Mouse (Mus musculus): ENCODE measurements around the gene Hist1h4b. TPM values are rescaled to one million over a fixed set of nuclear protein-coding genes. Genes with fewer than 3 reads are reported as not detected.

The Hist1h4b gene
- total RNA-seq, 2 experiments from 2014 or later, result 436 to 510 TPM

GRCm38 (mm10) chr13:23799405-23799804 lies 42.6 kb downstream of the Hist1h4b start:
- no peak for DNase-seq (ENCODE audit: low spot score in 2 of 2)

- no peak for DNase-seq (ENCODE audit: low spot score in 2 of 2)
Observed at GRCm38 (mm10) chr13:23804532-23804931, 47.7 kb downstream of the Hist1h4b start.

GRCm38 (mm10) chr13:23806422-23807052 lies 49.7 kb downstream of the Hist1h4b start, which contains the start of gene Slc17a2:
Gene Slc17a2, plus strand, starts transcription at chr13:23806993.
- no peak for DNase-seq (ENCODE audit: low spot score in 2 of 2)

Small RNAs within 50 kb of the gene (microRNA-seq; reads per million reads assigned to microRNA genes)
- gene Gm44314 (not detected), gene Gm44484 (not detected)

Other genes with a start within 250 kb of the Hist1h4b start
- 1,000 to 10,000 TPM; 1,239 to 1,302 TPM for gene Hist1h4h, start 226.0 kb upstream of the Hist1h4b start, total RNA-seq (2021)
- 100 to 1,000 TPM; 512 to 538 TPM for gene Hist1h2af, start 223.1 kb upstream of the Hist1h4b start, total RNA-seq (2021)
- gene Hist1h3g, start 221.6 kb upstream of the Hist1h4b start, total RNA-seq (2021), result 100 to 1,000 TPM; 144 to 196 TPM
- 10 to 100 TPM; 29.4 to 38.7 TPM for gene Hist1h2bh, start 213.6 kb upstream of the Hist1h4b start, total RNA-seq (2021)
- gene Hist1h3f, start 213.0 kb upstream of the Hist1h4b start, total RNA-seq (2021), result 100 to 1,000 TPM; 150 to 177 TPM
- 100 to 1,000 TPM; 899 to 983 TPM for gene Hist1h4f, start 205.4 kb upstream of the Hist1h4b start, total RNA-seq (2021)
- 10 to 100 TPM; 48.3 to 57.6 TPM for gene Hist1h1d, start 203.8 kb upstream of the Hist1h4b start, total RNA-seq (2021)
- gene Hist1h3e, start 194.6 kb upstream of the Hist1h4b start, total RNA-seq (2021), result 100 to 1,000 TPM; 399 to 448 TPM
- 10 to 100 TPM; 79.7 to 95.7 TPM for gene Hist1h2ae, start 185.8 kb upstream of the Hist1h4b start, total RNA-seq (2021)
- 100 to 1,000 TPM; 627 to 705 TPM for gene Hist1h2bg, start 185.6 kb upstream of the Hist1h4b start, total RNA-seq (2021)
- gene Hist1h2bf, start 182.8 kb upstream of the Hist1h4b start, total RNA-seq (2021), result 100 to 1,000 TPM; 297 to 360 TPM
- 10 to 100 TPM; 63.5 to 64.6 TPM for gene Hist1h2ad, start 182.6 kb upstream of the Hist1h4b start, total RNA-seq (2021)
- gene Hist1h3d, start 181.2 kb upstream of the Hist1h4b start, total RNA-seq (2021), result 10 to 100 TPM; 64.3 to 80.4 TPM
- gene Hist1h4d, start 175.4 kb upstream of the Hist1h4b start, total RNA-seq (2021), result 100 to 1,000 TPM; 413 to 478 TPM
- gene Hist1h2be, start 135.9 kb upstream of the Hist1h4b start, total RNA-seq (2021), result 10 to 100 TPM; 40.6 to 48.5 TPM
- 100 to 1,000 TPM; 327 to 388 TPM for gene Hist1h1e, start 134.5 kb upstream of the Hist1h4b start, total RNA-seq (2021)
- gene Hist1h2ac, start 73.1 kb upstream of the Hist1h4b start, total RNA-seq (2021), result 10 to 100 TPM; 13.0 to 15.5 TPM
- gene Hist1h2bc, start 72.8 kb upstream of the Hist1h4b start, total RNA-seq (2021), result 10 to 100 TPM; 92.5 to 95.2 TPM
- 1 to 10 TPM; 1.8 to 2.2 TPM for gene Hist1h1t, start 61.2 kb upstream of the Hist1h4b start, total RNA-seq (2021)
- gene Hist1h4c, start 58.6 kb upstream of the Hist1h4b start, total RNA-seq (2021), result 100 to 1,000 TPM; 220 to 275 TPM
- gene Hfe, start 46.2 kb upstream of the Hist1h4b start, total RNA-seq (2021), result 10 to 100 TPM; 24.4 to 26.7 TPM
- 100 to 1,000 TPM; 583 to 655 TPM for gene Hist1h1c, start 18.2 kb upstream of the Hist1h4b start, total RNA-seq (2021)
- gene Hist1h3c, start 11.4 kb upstream of the Hist1h4b start, total RNA-seq (2021), result 100 to 1,000 TPM; 224 to 252 TPM
- gene Hist1h2bb, start 10.3 kb upstream of the Hist1h4b start, total RNA-seq (2021), result 100 to 1,000 TPM; 268 to 325 TPM
- 100 to 1,000 TPM; 457 to 545 TPM for gene Hist1h2ab, start 5.9 kb upstream of the Hist1h4b start, total RNA-seq (2021)
- gene Hist1h3b, start 4.7 kb upstream of the Hist1h4b start, total RNA-seq (2021), result 100 to 1,000 TPM; 526 to 670 TPM
- gene Hist1h4a, start 4.2 kb downstream of the Hist1h4b start, total RNA-seq (2021), result 100 to 1,000 TPM; 348 to 415 TPM
- 100 to 1,000 TPM; 459 to 527 TPM for gene Hist1h3a, start 5.4 kb downstream of the Hist1h4b start, total RNA-seq (2021)
- 100 to 1,000 TPM; 405 to 481 TPM for gene Hist1h1a, start 6.7 kb downstream of the Hist1h4b start, total RNA-seq (2021)
- gene Trim38, start 12.9 kb downstream of the Hist1h4b start, total RNA-seq (2021), result under 1 TPM in 1 of 2 experiments, not detected in 1; 0.20 TPM
- gene Slc17a2, start 50.0 kb downstream of the Hist1h4b start, total RNA-seq (2021), result 10 to 100 TPM in 1 of 2 experiments, under 1 TPM in 1; 0.53 to 10.9 TPM
- 1 to 10 TPM; 3.3 to 4.8 TPM for gene Slc17a3, start 82.4 kb downstream of the Hist1h4b start, total RNA-seq (2021)
- 1 to 10 TPM in 1 of 2 experiments, under 1 TPM in 1; 0.37 to 5.1 TPM for gene Slc17a1, start 110.7 kb downstream of the Hist1h4b start, total RNA-seq (2021)
- 1 to 10 TPM; 1.4 to 1.8 TPM for gene Slc17a4, start 158.0 kb downstream of the Hist1h4b start, total RNA-seq (2021)
- gene Hist1h2ba, start 177.1 kb downstream of the Hist1h4b start, total RNA-seq (2021), result not detected
- not detected for gene Hist1h2aa, start 177.4 kb downstream of the Hist1h4b start, total RNA-seq (2021)
- gene Scgn, start 234.2 kb downstream of the Hist1h4b start, total RNA-seq (2021), result 1 to 10 TPM; 1.2 to 3.0 TPM

Measured in adrenal gland, postnatal 4 days (tissue).